Mouse (Mus musculus) ES-E14 (cell line): ENCODE results near the gene Pard3b. TPM values are rescaled to one million over a fixed set of nuclear protein-coding genes. Genes with fewer than 3 reads are reported as not detected.

Source experiments
- DNase-seq: peaks from one replicate; pipeline ENCODE4 v3.0.0-alpha.2; 2013; ENCODE audit warnings: low read depth, low spot score
- H3K27ac ChIP-seq: 2 replicates; pipeline ENCODE4 v1.5.1; 2012; ENCODE audit warnings: low read depth, mild to moderate bottlenecking, low read length, moderate library complexity, mixed read lengths; ENCODE audit not compliant: poor library complexity, insufficient read depth, severe bottlenecking
- H3K36me3 ChIP-seq: 2 replicates; pipeline ENCODE4 v1.6.1; 2012; ENCODE audit warnings: mild to moderate bottlenecking, low read length, moderate library complexity, mixed read lengths; ENCODE audit not compliant: control insufficient read depth, poor library complexity, insufficient read depth, severe bottlenecking
- H3K4me1 ChIP-seq, 2 experiments: fragments of 150-350 bp in 1 of 2; sonication (generic) in 1 of 2; 2 replicates each; pipeline ENCODE4 v1.6.1; 2012; ENCODE audit warnings: low read length in 2 of 2, mild to moderate bottlenecking in 1 of 2, mixed read lengths in 1 of 2; ENCODE audit not compliant: control insufficient read depth in 2 of 2, insufficient read depth in 2 of 2, poor library complexity in 1 of 2
- H3K4me3 ChIP-seq, 2 experiments: fragments of 150-350 bp in 1 of 2; sonication (generic) in 1 of 2; 2 replicates each; pipeline ENCODE4 v1.5.1; 2012; ENCODE audit warnings: low read length in 2 of 2, low read depth in 1 of 2, mild to moderate bottlenecking in 1 of 2, mixed read lengths in 1 of 2; ENCODE audit not compliant: insufficient read depth in 1 of 2, poor library complexity in 1 of 2, severe bottlenecking in 1 of 2
- H3K9ac ChIP-seq: 2 replicates; pipeline ENCODE4 v1.6.1; 2012; ENCODE audit warnings: low read depth, mild to moderate bottlenecking, low read length, mixed read lengths; ENCODE audit not compliant: poor library complexity, insufficient read depth, severe bottlenecking
- H3K9me3 ChIP-seq: fragments of 150-350 bp; sonication (generic); 2 replicates; pipeline ENCODE4 v1.6.1; 2012; ENCODE audit warnings: low read depth, mild to moderate bottlenecking, low read length; ENCODE audit not compliant: control insufficient read depth, insufficient read depth
- CHD2 ChIP-seq: IDR thresholded peaks from 2 replicates; pipeline ENCODE4 v1.6.1; 2014; ENCODE audit warnings: mild to moderate bottlenecking, low read depth, low read length, inconsistent platforms
- HCFC1 ChIP-seq: IDR thresholded peaks from 2 replicates; pipeline ENCODE4 v1.6.1; 2012; ENCODE audit warnings: low read length, inconsistent platforms, borderline replicate concordance; ENCODE audit not compliant: insufficient read depth
- MAFK ChIP-seq: IDR thresholded peaks from 2 replicates; pipeline ENCODE4 v1.6.1; 2014; ENCODE audit warnings: mild to moderate bottlenecking, low read depth, low read length, inconsistent platforms; ENCODE audit not compliant: insufficient read depth
- ZC3H11A ChIP-seq: IDR thresholded peaks from 2 replicates; pipeline ENCODE4 v1.6.1; 2012; ENCODE audit warnings: low read depth, mild to moderate bottlenecking, inconsistent platforms, low read length, borderline replicate concordance
- ZNF384 ChIP-seq: IDR thresholded peaks from 2 replicates; pipeline ENCODE4 v1.6.1; 2012; ENCODE audit warnings: low read depth, low read length, inconsistent platforms
- in situ Hi-C, 2 experiments: fragments of 600-800 bp; cut with MboI; formaldehyde crosslinking; loops; one replicate each; pipeline ENCODE4 v1.15.1; 2025; ENCODE audit warnings: low sequenced_read_pairs in 2 of 2, inconsistent platforms in 1 of 2; ENCODE audit not compliant: unreplicated experiment in 2 of 2
- total RNA-seq: library from RNA; depleted of rRNA; stranded (reverse); fragments of 300-350 nt; gene quantifications from 2 replicates; pipeline ENCODE4 v1.2.3, GENCODE M21; 2012

Gene Pard3b
- total RNA-seq, 1 experiment, result 0.49 TPM

- Histone ChIP-seq H3K9ac (no peak overlapping the region), H3K9me3 (no peaks in the 10 kb centered on the region), H3K4me3 (no peak overlapping the region), H3K27ac (no peak overlapping the region), H3K36me3 (no peaks in the 10 kb centered on the region), H3K4me1 (no peaks in the 10 kb centered on the region)
- TF ChIP-seq HCFC1 (no peak), ZC3H11A (no peak), MAFK (no peak), ZNF384 (no peak), CHD2 (no peak)
- DNase-seq, result no peak
- in situ Hi-C loops, result no loop called here
Observed at GRCm38 (mm10) chr1:61962571-61962970, 323.9 kb downstream of the Pard3b start.

GRCm38 (mm10) chr1:61967124-61967523 lies 328.5 kb downstream of the Pard3b start:
- no peak for TF ChIP-seq ZNF384
- TF ChIP-seq CHD2, result no peak
- TF ChIP-seq MAFK, result no peak
- no peak; the same call in 1 of the 2 replicates for TF ChIP-seq ZC3H11A
- TF ChIP-seq HCFC1, result no peak
- Histone ChIP-seq H3K27ac (no peak overlapping the region), H3K9me3 (no peaks in the 10 kb centered on the region), H3K4me1 (no peaks in the 10 kb centered on the region), H3K4me3 (no peak overlapping the region), H3K36me3 (no peaks in the 10 kb centered on the region), H3K9ac (no peak overlapping the region)
- DNase-seq, result peak; percentile 17
- in situ Hi-C loops, result no loop called here

GRCm38 (mm10) chr1:61967807-61968206 lies 329.2 kb downstream of the Pard3b start:
- in situ Hi-C loops, result no loop called here
- DNase-seq, result no peak
- H3K27ac ChIP-seq, result no peak overlapping the region
- H3K9me3 ChIP-seq, result no peaks in the 10 kb centered on the region
- no peaks in the 10 kb centered on the region for H3K36me3 ChIP-seq
- no peaks in the 10 kb centered on the region for H3K4me1 ChIP-seq
- no peak overlapping the region for H3K4me3 ChIP-seq
- no peak overlapping the region for H3K9ac ChIP-seq
- TF ChIP-seq MAFK (no peak), CHD2 (no peak), ZC3H11A (no peak), ZNF384 (no peak), HCFC1 (no peak)

- no peak overlapping the region for H3K9ac ChIP-seq
- no peaks in the 10 kb centered on the region for H3K4me1 ChIP-seq
- H3K27ac ChIP-seq, result no peak overlapping the region
- no peaks in the 10 kb centered on the region for H3K9me3 ChIP-seq
- no peak overlapping the region for H3K4me3 ChIP-seq
- in situ Hi-C loops, result no loop called here
- DNase-seq, result no peak
- no peaks in the 10 kb centered on the region for H3K36me3 ChIP-seq
- TF ChIP-seq ZNF384, result no peak
- TF ChIP-seq MAFK, result no peak
- no peak for TF ChIP-seq ZC3H11A
- TF ChIP-seq CHD2, result no peak
- TF ChIP-seq HCFC1, result no peak
Observed at GRCm38 (mm10) chr1:61997711-61998110, 359.1 kb downstream of the Pard3b start.

GRCm38 (mm10) chr1:62008811-62009210 lies 370.2 kb downstream of the Pard3b start:
- H3K4me3 ChIP-seq, result no peak overlapping the region
- no peak overlapping the region for H3K9ac ChIP-seq
- in situ Hi-C loops, result no loop called here
- H3K4me1 ChIP-seq, result no peaks in the 10 kb centered on the region
- no peak for DNase-seq
- no peaks in the 10 kb centered on the region for H3K36me3 ChIP-seq
- H3K9me3 ChIP-seq, result no peaks in the 10 kb centered on the region
- no peak overlapping the region for H3K27ac ChIP-seq
- no peak for TF ChIP-seq CHD2
- no peak for TF ChIP-seq MAFK
- no peak for TF ChIP-seq ZNF384
- no peak for TF ChIP-seq ZC3H11A
